Mouse (Mus musculus) C2C12 (cell line): ENCODE data around the gene Rap2b. TPM values are rescaled to one million over a fixed set of nuclear protein-coding genes. Genes with fewer than 3 reads are reported as not detected.

Experiments used
- H3K27me3 ChIP-seq: one replicate; pipeline ENCODE4 v1.6.1; 2011; ENCODE audit not compliant: control insufficient read depth, insufficient read depth, insufficient read length
- H3K36me3 ChIP-seq: one replicate; pipeline ENCODE4 v1.6.1; 2011; ENCODE audit not compliant: control insufficient read depth, insufficient read depth
- H3K4me3 ChIP-seq: one replicate; pipeline ENCODE4 v1.5.1; 2011; ENCODE audit warnings: mild to moderate bottlenecking, control low read depth; ENCODE audit not compliant: poor library complexity, insufficient read depth, severe bottlenecking
- H3K79me2 ChIP-seq: one replicate; pipeline ENCODE4 v1.6.1; 2011; ENCODE audit not compliant: control insufficient read depth, insufficient read depth
- H3K79me3 ChIP-seq: one replicate; pipeline ENCODE4 v1.6.1; 2011; ENCODE audit warnings: low read depth, control low read depth
- H3ac ChIP-seq: one replicate; pipeline ENCODE3; 2011; ENCODE audit warnings: low read depth; ENCODE audit not compliant: control insufficient read depth, insufficient read length
- CEBPB ChIP-seq: IDR thresholded peaks from one replicate; pipeline ENCODE4 v1.6.1; 2011; ENCODE audit warnings: low read depth, mild to moderate bottlenecking, control low read depth, moderate library complexity
- CTCF ChIP-seq: IDR thresholded peaks from one replicate; pipeline ENCODE4 v1.5.1; 2011; ENCODE audit not compliant: control insufficient read depth, insufficient read depth, insufficient read length
- FOSL1 ChIP-seq: IDR thresholded peaks from one replicate; pipeline ENCODE4 v1.8.0; 2011; ENCODE audit warnings: mild to moderate bottlenecking, low read length; ENCODE audit not compliant: poor library complexity, insufficient read depth, severe bottlenecking
- MAX ChIP-seq: IDR thresholded peaks from one replicate; pipeline ENCODE4 v1.6.1; 2011; ENCODE audit warnings: mild to moderate bottlenecking, control low read depth
- MYOD1 ChIP-seq: IDR thresholded peaks from one replicate; pipeline ENCODE4 v1.6.1; 2011; ENCODE audit warnings: low read depth; ENCODE audit not compliant: control insufficient read depth, insufficient read length
- MYOG ChIP-seq: IDR thresholded peaks from one replicate; pipeline ENCODE4 v1.6.1; 2011; ENCODE audit not compliant: control insufficient read depth, insufficient read length; ENCODE audit errors: extremely low read depth
- USF1 ChIP-seq: IDR thresholded peaks from one replicate; pipeline ENCODE4 v1.6.1; 2011; ENCODE audit warnings: low read depth, mild to moderate bottlenecking, control low read depth, moderate library complexity
- polyA plus RNA-seq: library from polyadenylated mRNA; unstranded; fragments of >200 nt; fragmentation: generic; extraction: Trizol; gene quantifications from one replicate; pipeline ENCODE4 v1.2.1, GENCODE M21; 2012; ENCODE audit warnings: missing spikeins

Gene Rap2b
- polyA plus RNA-seq, 1 experiment, result 4.5 TPM

GRCm38 (mm10) chr3:61376001-61376400 lies 14.6 kb downstream of the Rap2b start:
- Histone ChIP-seq H3K79me3 (no peaks in the 10 kb centered on the region), H3K36me3 (no peaks in the 10 kb centered on the region), H3ac (no peak overlapping the region), H3K27me3 (no peaks in the 10 kb centered on the region), H3K79me2 (no peaks in the 10 kb centered on the region), H3K4me3 (no peak overlapping the region)
- TF ChIP-seq USF1, result no peak
- no peak for TF ChIP-seq CEBPB
- no peak for TF ChIP-seq CTCF
- no peak for TF ChIP-seq MYOG
- no peak for TF ChIP-seq MYOD1
- TF ChIP-seq FOSL1, result no peak
- TF ChIP-seq MAX, result no peak

- Histone ChIP-seq H3K79me3 (no peaks in the 10 kb centered on the region), H3ac (no peak overlapping the region), H3K27me3 (no peaks in the 10 kb centered on the region), H3K79me2 (no peaks in the 10 kb centered on the region), H3K4me3 (no peak overlapping the region), H3K36me3 (no peaks in the 10 kb centered on the region)
- TF ChIP-seq MYOD1, result no peak
- TF ChIP-seq MAX, result no peak
- TF ChIP-seq FOSL1, result no peak
- TF ChIP-seq CTCF, result no peak
- no peak for TF ChIP-seq CEBPB
These were observed 24.9 kb downstream of the Rap2b start for GRCm38 (mm10) chr3:61386368-61386767.

- Histone ChIP-seq H3K27me3 (no peaks in the 10 kb centered on the region), H3K79me3 (no peaks in the 10 kb centered on the region), H3ac (no peak overlapping the region), H3K4me3 (no peak overlapping the region), H3K36me3 (no peaks in the 10 kb centered on the region), H3K79me2 (no peaks in the 10 kb centered on the region)
- TF ChIP-seq CEBPB (no peak), USF1 (no peak), MYOG (no peak), MAX (no peak)
These were observed 30.1 kb downstream of the Rap2b start for GRCm38 (mm10) chr3:61391564-61391963.

GRCm38 (mm10) chr3:61392881-61393280 lies 31.4 kb downstream of the Rap2b start:
- no peak for TF ChIP-seq MAX
- no peak for TF ChIP-seq MYOD1
- no peak for TF ChIP-seq MYOG
- Histone ChIP-seq H3K79me3 (no peaks in the 10 kb centered on the region), H3K4me3 (no peak overlapping the region), H3K36me3 (no peaks in the 10 kb centered on the region), H3ac (no peak overlapping the region), H3K79me2 (no peaks in the 10 kb centered on the region), H3K27me3 (no peaks in the 10 kb centered on the region)

GRCm38 (mm10) chr3:61393520-61393919 lies 32.1 kb downstream of the Rap2b start:
- Histone ChIP-seq H3K4me3 (no peak overlapping the region), H3K27me3 (no peaks in the 10 kb centered on the region), H3K79me2 (no peaks in the 10 kb centered on the region), H3K79me3 (no peaks in the 10 kb centered on the region), H3ac (no peak overlapping the region), H3K36me3 (no peaks in the 10 kb centered on the region)
- TF ChIP-seq CEBPB, result no peak
- TF ChIP-seq MAX, result no peak
- TF ChIP-seq FOSL1, result no peak
- TF ChIP-seq MYOD1, result no peak
- no peak for TF ChIP-seq MYOG
- TF ChIP-seq CTCF, result no peak
- TF ChIP-seq USF1, result no peak

GRCm38 (mm10) chr3:61395382-61395781 lies 33.9 kb downstream of the Rap2b start:
- Histone ChIP-seq H3K79me2 (no peaks in the 10 kb centered on the region), H3ac (no peak overlapping the region), H3K36me3 (no peaks in the 10 kb centered on the region), H3K4me3 (no peak overlapping the region), H3K79me3 (no peaks in the 10 kb centered on the region), H3K27me3 (no peaks in the 10 kb centered on the region)
- TF ChIP-seq CEBPB, result no peak
- TF ChIP-seq USF1, result no peak
- no peak for TF ChIP-seq CTCF
- TF ChIP-seq FOSL1, result peak; percentile 42
